Mouse (Mus musculus): ENCODE data around the gene Inpp5d. TPM values are rescaled to one million over a fixed set of nuclear protein-coding genes. Genes with fewer than 3 reads are reported as not detected.

The Inpp5d gene
- polyA plus RNA-seq, 1 experiment from 2014 or later, result 6.2 TPM

GRCm38 (mm10) chr1:87730271-87730670, 110.2 kb downstream of the Inpp5d start:
- Histone ChIP-seq H3K9me3 (no peaks in the 10 kb centered on the region), H3K4me1 (replicated peaks) (no peaks in the 10 kb centered on the region), H3K27me3 (ENCODE audit: insufficient read depth, poor library complexity, severe bottlenecking) (no peaks in the 10 kb centered on the region), H3K27ac (no peak overlapping the region), H3K4me3 (no peak overlapping the region), H3K36me3 (no peaks in the 10 kb centered on the region)
- 87% methylated on average over 7 of the region's 7 CpGs for WGBS
- no peak for DNase-seq (ENCODE audit: low spot score)

GRCm38 (mm10) chr1:87733212-87733611, 113.1 kb downstream of the Inpp5d start:
- no peak for DNase-seq (ENCODE audit: low spot score)

GRCm38 (mm10) chr1:87734153-87734552, 114.0 kb downstream of the Inpp5d start:
- no peaks in the 10 kb centered on the region for H3K4me1 ChIP-seq (replicated peaks)
- H3K36me3 ChIP-seq, result no peaks in the 10 kb centered on the region
- H3K9me3 ChIP-seq, result no peaks in the 10 kb centered on the region
- 88% methylated on average over 3 of the region's 3 CpGs for WGBS
- DNase-seq (ENCODE audit: low spot score), result no peak
- no peak overlapping the region for H3K4me3 ChIP-seq
- H3K27ac ChIP-seq, result no peak overlapping the region
- H3K27me3 ChIP-seq (ENCODE audit: insufficient read depth, poor library complexity, severe bottlenecking), result no peaks in the 10 kb centered on the region

More at GRCm38 (mm10) chr1:87733212-87733611, 113.1 kb downstream of the Inpp5d start:
- H3K4me1 ChIP-seq (replicated peaks), result no peaks in the 10 kb centered on the region
- no peak overlapping the region for H3K4me3 ChIP-seq
- no peaks in the 10 kb centered on the region for H3K27me3 ChIP-seq (ENCODE audit: insufficient read depth, poor library complexity, severe bottlenecking)
- no peak overlapping the region for H3K27ac ChIP-seq
- WGBS, result 91% methylated on average over 5 of the region's 5 CpGs
- no peaks in the 10 kb centered on the region for H3K9me3 ChIP-seq
- H3K36me3 ChIP-seq, result no peaks in the 10 kb centered on the region

GRCm38 (mm10) chr1:87740584-87741290, 120.6 kb downstream of the Inpp5d start:
- H3K27ac ChIP-seq, result no peak overlapping the region
- H3K9me3 ChIP-seq, result no peaks in the 10 kb centered on the region
- no peaks in the 10 kb centered on the region for H3K4me1 ChIP-seq (replicated peaks)
- no peaks in the 10 kb centered on the region for H3K27me3 ChIP-seq (ENCODE audit: insufficient read depth, poor library complexity, severe bottlenecking)
- no peaks in the 10 kb centered on the region for H3K36me3 ChIP-seq
- no peak overlapping the region for H3K4me3 ChIP-seq
- WGBS, result 80% methylated on average over 6 of the region's 6 CpGs
- DNase-seq (ENCODE audit: low spot score), result no peak

DNA sequence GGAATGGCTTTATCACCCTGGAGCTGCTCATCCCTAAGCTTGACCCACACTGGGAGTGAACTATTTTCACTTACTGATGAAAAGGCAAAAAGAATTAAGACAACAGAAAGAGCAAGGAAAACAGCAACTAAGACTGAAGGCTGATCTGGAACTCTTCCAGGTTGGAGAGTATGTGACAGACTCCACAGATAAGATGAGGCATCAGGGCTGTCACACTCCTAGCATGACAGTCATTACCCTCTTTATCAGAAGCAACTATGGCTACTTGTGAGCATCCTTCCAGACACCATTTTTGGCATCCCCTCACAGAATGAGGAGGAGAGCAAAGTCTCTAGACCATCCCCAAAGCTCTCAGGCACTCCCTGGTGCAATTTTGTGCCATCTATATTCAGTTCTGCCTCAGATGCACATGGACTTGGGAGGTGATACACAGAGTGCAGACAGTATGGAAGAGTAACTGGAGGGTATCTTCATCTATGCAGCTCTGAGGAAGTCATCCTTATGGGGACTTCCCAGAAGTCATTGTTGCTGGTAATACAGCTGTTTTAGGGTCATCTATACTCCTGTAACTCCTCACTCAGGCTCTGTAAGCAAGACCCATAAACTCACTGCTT, 129.4 kb downstream of the Inpp5d start:
- Histone ChIP-seq H3K27ac (no peak overlapping the region), H3K4me3 (no peak overlapping the region), H3K4me1 (replicated peaks) (no peaks in the 10 kb centered on the region), H3K27me3 (ENCODE audit: insufficient read depth, poor library complexity, severe bottlenecking) (no peaks in the 10 kb centered on the region), H3K36me3 (no peaks in the 10 kb centered on the region), H3K9me3 (no peaks in the 10 kb centered on the region)
- no peak for DNase-seq (ENCODE audit: low spot score)

DNA sequence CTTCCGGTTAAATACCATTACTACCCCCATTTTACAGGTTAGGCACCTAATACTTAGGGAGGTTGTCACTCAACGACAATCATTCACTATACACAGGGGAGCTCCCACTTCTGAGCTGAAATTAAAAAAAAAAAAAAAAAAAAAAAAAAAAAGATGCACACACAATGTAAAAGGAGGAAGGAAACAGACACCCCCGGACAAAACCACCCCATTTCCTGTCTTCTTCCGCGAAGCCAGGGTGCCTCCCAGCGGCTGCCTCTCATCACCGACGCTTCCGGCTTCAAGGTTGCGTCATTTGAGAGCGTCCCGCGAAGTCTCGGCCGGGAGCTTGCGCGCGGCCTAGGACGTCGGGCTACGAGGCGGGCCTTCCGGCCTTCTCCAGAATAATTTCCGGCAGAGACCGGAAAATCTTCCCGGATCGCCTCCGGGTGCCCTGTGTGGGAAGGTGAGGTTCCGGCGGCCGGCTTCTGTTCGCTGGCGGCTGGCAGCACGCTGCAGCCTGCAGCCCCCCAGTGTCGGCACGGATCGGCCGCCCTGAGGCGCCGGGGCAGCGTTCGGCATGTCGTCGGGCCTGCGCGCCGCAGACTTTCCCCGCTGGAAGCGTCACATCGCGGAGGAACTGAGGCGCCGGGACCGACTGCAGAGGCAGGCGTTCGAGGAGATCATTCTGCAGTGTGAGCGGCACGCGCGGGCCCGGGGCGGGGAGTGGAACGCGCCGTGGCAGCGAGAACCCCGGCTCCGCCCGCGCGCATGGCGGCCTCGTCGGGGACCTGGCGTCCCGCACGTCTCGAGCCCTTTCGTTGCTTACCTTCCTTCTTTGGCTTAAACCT, 135.7 kb downstream of the Inpp5d start, which contains the start of gene Atg16l1:
Atg16l1 (plus strand) TSS at position 230 of the 830 bp plus-strand sequence.
- peak within 1 kb of the TSS; percentile 95 for H3K27ac ChIP-seq
- peak within 1 kb of the TSS; percentile 95 for H3K4me3 ChIP-seq
- WGBS, result 1% methylated on average over 79 of the region's 79 CpGs
- H3K27me3 ChIP-seq (ENCODE audit: insufficient read depth, poor library complexity, severe bottlenecking), result no peaks in the 10 kb centered on the region
- no peaks in the 10 kb centered on the region for H3K9me3 ChIP-seq
- H3K36me3 ChIP-seq, result peaks cover 28% of the 10 kb centered on the region
- DNase-seq (ENCODE audit: low spot score), result peak; percentile 92
- peaks cover 10% of the 10 kb centered on the region for H3K4me1 ChIP-seq (replicated peaks)

GRCm38 (mm10) chr1:87763821-87764220, 143.7 kb downstream of the Inpp5d start:
- H3K4me3 ChIP-seq, result no peak overlapping the region
- H3K36me3 ChIP-seq, result peaks cover 98% of the 10 kb centered on the region
- no peaks in the 10 kb centered on the region for H3K4me1 ChIP-seq (replicated peaks)
- 94% methylated on average over 3 of the region's 3 CpGs for WGBS
- no peaks in the 10 kb centered on the region for H3K9me3 ChIP-seq
- H3K27ac ChIP-seq, result no peak overlapping the region
- no peak for DNase-seq (ENCODE audit: low spot score)
- no peaks in the 10 kb centered on the region for H3K27me3 ChIP-seq (ENCODE audit: insufficient read depth, poor library complexity, severe bottlenecking)

- Histone ChIP-seq H3K9me3 (no peaks in the 10 kb centered on the region), H3K4me3 (no peak overlapping the region), H3K36me3 (peaks cover 98% of the 10 kb centered on the region), H3K27ac (no peak overlapping the region), H3K4me1 (replicated peaks) (no peaks in the 10 kb centered on the region), H3K27me3 (ENCODE audit: insufficient read depth, poor library complexity, severe bottlenecking) (no peaks in the 10 kb centered on the region)
- WGBS, result 90% methylated on average over 2 of the region's 2 CpGs
- DNase-seq (ENCODE audit: low spot score), result no peak
Measured at GRCm38 (mm10) chr1:87765741-87766140, 145.6 kb downstream of the Inpp5d start.

- no peak for DNase-seq (ENCODE audit: low spot score)
- Histone ChIP-seq H3K27ac (no peak overlapping the region), H3K36me3 (peaks cover 99% of the 10 kb centered on the region), H3K27me3 (ENCODE audit: insufficient read depth, poor library complexity, severe bottlenecking) (no peaks in the 10 kb centered on the region), H3K4me3 (no peak overlapping the region), H3K4me1 (replicated peaks) (no peaks in the 10 kb centered on the region), H3K9me3 (no peaks in the 10 kb centered on the region)
- WGBS, result 87% methylated on average over 3 of the region's 3 CpGs
Measured at GRCm38 (mm10) chr1:87766233-87766632, 146.1 kb downstream of the Inpp5d start.

DNA sequence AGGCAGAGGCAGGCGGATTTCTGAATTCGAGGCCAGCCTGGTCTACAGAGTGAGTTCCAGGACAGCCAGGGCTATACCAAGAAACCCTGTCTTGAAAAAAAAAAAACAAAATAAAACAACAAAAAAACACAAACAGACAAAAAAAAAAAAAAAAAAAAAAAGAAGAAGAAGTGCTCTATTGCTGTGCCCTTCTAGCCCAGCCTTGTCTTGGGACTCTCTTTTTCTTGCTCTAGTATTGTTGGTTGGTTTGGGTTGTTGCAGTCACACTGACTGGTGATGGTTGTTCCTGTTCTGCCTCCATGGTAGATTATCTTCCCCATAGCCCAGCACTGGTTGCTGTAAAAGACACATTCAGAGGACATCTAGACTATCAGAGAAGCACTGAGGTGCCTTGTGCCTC, 149.2 kb downstream of the Inpp5d start:
- Histone ChIP-seq H3K27me3 (ENCODE audit: insufficient read depth, poor library complexity, severe bottlenecking) (no peaks in the 10 kb centered on the region), H3K4me1 (replicated peaks) (no peaks in the 10 kb centered on the region), H3K4me3 (no peak overlapping the region), H3K36me3 (peaks cover 100% of the 10 kb centered on the region), H3K9me3 (no peaks in the 10 kb centered on the region), H3K27ac (no peak overlapping the region)
- 96% methylated on average over 2 of the region's 2 CpGs for WGBS
- DNase-seq (ENCODE audit: low spot score), result no peak

Measured in hindbrain, embryonic 10.5 days (tissue).